Mouse (Mus musculus) C3H10T1/2 (cell line): ENCODE data around the gene Ube2cbp. TPM values are rescaled to one million over a fixed set of nuclear protein-coding genes. Genes with fewer than 3 reads are reported as not detected.

ENCODE experiments used
- polyA plus RNA-seq, 2 experiments: library from polyadenylated mRNA; unstranded; fragments of >200 nt; fragmentation: generic; extraction: Trizol; gene quantifications; one replicate each; pipeline ENCODE4 v1.2.1; 2012; ENCODE audit warnings: missing spikeins in 2 of 2

Ube2cbp gene
- polyA plus RNA-seq, result 1 to 10 TPM; 1.4 to 3.2 TPM

DNA sequence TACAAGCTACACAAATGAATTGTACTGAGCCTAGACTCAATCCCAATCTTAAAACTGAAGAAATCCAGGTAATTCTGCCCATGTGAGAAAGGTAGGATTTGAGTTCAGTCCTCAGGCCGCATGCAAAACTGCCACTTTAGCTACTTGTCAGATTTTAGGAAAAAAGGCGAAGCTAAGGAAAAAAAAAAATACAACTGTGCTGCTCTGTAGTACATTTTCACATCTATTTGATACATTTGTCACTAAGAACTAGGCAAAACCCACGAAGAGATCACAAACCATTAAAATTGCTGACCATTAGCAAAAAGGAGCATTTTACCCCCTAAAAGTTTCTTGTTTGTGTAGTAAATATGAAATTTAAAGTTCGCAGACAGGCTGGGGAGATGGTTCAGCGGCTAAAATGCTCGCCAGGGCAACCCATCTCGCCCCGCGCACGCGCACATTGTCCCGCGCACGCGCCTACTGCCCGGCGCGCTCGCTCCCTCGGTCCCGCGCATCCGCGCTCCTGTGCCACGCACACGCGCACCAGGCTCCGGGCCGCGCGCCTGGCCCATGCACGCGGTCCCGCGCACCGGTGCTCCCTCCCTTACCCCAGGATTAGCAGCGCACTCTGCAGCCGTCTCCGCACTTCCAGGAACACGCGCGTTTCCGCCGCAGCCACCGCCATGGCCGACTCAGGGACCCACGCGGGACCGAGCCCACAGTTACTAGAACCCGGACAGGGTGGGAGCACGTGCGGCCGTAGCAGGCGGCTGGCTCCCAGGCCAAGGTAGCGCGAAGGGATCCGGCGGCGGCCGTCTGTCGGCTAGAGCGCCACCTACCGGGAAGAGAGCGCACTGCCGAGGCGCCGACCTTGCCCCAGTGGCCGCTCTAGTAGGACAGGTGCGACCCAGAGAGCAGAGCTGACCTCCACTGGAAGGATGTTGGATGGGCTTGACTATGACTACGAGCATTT is at the start of gene Ube2cbp:
Gene Ube2cbp (minus strand): TSS at position 800 of the 955 bp plus-strand sequence.

GRCm38 (mm10) chr9:86466990-86467870 is 2.5 kb upstream of the Ube2cbp start, which contains the start of gene Dop1a:
Gene Dop1a, plus strand, starts transcription at chr9:86467154.

Other genes with a start within 250 kb of the Ube2cbp start
- gene Dop1a, start 2.2 kb upstream of the Ube2cbp start, polyA plus RNA-seq, result 1 to 10 TPM in 1 of 2 experiments, under 1 TPM in 1; 0.22 to 4.2 TPM
- gene Pgm3, start 106.9 kb upstream of the Ube2cbp start, polyA plus RNA-seq, result 1 to 10 TPM; 1.9 to 7.8 TPM
- 1 to 10 TPM in 1 of 2 experiments, under 1 TPM in 1; 0.09 to 1.5 TPM for gene Rwdd2a, start 107.0 kb upstream of the Ube2cbp start, polyA plus RNA-seq
- gene Me1, start 231.0 kb upstream of the Ube2cbp start, polyA plus RNA-seq, result 10 to 100 TPM in 1 of 2 experiments, 1 to 10 TPM in 1; 7.9 to 21.7 TPM